Mouse (Mus musculus): ENCODE measurements at regions not wholly inside any gene's neighbourhood (a gene's known extent, or its start where the extent isn't known, plus 50 kb on each side); places are given as distances from the start of the nearest gene placed in this dataset.

- no peak for TF ChIP-seq CTCF (IDR thresholded peaks at IDR 0.05; ENCODE audit: extremely low read depth, insufficient read depth, insufficient read length, insufficient replicate concordance)
- no peak for TF ChIP-seq POLR2A (IDR thresholded peaks at IDR 0.05; ENCODE audit: low read depth, low read length)
Observed at GRCm38 (mm10) chr13:53753049-53753448, 280.2 kb upstream of the Msx2 start.

All from spleen, adult 2 months (tissue).